Mouse (Mus musculus): ENCODE measurements around the gene Fstl3.
"Not testable (repeated sequence)": the region's sequence is repeated elsewhere in the genome, so short reads cannot be mapped to it uniquely, and the experiment has no call there.

The Fstl3 gene

GRCm38 (mm10) chr10:79777103-79777531 lies at the start of gene Fstl3:
TSS of gene Fstl3 (plus strand) at chr10:79777272.
- peak; percentile 46 for DNase-seq

DNA sequence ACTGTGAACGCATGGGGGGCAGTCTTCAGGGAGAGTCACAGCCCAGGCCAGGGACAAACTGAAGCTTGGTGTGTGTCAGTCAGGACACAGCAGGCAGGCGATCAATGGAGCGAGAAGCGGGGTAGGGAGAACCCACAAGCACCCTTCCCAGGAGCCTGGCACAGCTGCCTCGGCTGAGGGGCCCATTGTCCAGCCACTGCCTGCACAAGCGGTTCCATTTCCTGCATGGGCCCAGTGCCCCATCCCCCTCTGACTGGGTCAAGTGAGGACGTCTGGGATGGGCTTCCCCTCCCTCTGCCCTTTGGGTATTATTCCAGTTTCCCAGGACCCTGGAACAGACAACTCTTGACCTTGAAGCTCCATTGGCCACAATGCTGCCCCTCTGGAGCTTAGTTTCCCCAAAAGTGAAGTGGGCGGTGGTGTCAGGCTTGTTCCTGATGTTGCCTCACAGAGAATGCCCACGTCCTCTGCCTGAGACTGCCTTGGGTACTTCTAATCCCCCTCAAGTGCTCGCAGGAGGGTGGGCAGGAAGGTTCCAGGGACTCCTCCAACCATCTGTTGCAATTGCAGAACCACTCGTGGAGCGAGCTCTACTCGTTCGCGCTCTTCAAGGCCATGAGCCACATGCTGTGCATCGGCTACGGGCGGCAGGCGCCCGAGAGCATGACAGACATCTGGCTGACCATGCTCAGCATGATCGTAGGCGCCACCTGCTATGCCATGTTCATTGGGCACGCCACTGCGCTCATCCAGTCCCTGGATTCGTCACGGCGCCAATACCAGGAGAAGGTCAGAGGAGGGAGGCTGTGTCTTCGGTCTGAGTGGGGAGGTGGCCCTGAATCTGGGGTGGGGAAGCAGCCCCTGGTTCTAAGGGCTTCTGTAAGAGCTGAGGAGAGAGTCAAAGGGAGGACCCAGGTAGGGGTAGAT lies 48.5 kb upstream of the Fstl3 start:
- no peak for DNase-seq

- no peak for DNase-seq
Observed at GRCm38 (mm10) chr10:79729357-79729965, 47.6 kb upstream of the Fstl3 start.

DNA sequence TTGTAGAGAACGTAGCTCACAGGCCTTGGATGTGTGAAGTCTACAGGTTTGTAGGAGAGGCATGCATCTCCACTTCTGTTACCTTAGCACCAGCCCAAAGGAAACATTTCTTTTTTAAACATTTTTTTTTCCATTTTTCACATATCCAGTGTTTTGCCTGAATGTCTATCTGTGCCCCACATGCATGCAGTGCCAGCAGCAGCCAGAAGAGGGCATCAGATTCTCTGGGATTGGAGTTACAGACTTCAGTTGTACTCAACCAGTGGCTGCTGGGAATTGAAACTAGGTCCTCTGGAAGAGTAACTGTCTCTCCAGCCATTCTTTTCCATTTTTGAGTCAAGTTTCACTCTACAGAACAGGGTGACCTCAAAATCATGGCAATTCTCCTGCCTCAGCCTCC lies 44.6 kb upstream of the Fstl3 start:
- peak; percentile 58 for DNase-seq

GRCm38 (mm10) chr10:79733847-79734246 lies 43.2 kb upstream of the Fstl3 start:
- no peak for DNase-seq

GRCm38 (mm10) chr10:79735361-79735760 lies 41.7 kb upstream of the Fstl3 start:
- no peak for DNase-seq

DNA sequence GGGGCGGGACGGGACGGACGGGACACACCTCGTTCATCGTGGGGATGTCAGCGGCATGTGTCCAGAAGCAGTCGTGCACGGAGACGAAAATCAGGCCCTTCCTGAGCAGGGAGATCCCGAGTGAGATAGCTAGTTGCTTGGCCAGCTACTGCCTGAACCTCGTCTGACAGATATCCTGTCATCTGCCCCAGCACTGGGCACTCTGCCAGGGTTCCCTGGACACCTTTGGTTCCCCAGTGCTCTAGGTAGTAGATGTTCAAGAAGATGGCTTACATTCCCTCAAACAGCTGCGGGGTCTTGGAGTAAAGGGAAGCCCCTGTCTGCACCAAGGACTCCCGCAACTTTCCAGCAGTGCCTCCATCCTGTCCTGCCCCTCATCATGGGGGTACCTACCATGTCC lies 40.4 kb upstream of the Fstl3 start:
- DNase-seq = no peak

- DNase-seq = peak; percentile 28
Observed at GRCm38 (mm10) chr10:79738259-79738658, 38.8 kb upstream of the Fstl3 start.

DNA sequence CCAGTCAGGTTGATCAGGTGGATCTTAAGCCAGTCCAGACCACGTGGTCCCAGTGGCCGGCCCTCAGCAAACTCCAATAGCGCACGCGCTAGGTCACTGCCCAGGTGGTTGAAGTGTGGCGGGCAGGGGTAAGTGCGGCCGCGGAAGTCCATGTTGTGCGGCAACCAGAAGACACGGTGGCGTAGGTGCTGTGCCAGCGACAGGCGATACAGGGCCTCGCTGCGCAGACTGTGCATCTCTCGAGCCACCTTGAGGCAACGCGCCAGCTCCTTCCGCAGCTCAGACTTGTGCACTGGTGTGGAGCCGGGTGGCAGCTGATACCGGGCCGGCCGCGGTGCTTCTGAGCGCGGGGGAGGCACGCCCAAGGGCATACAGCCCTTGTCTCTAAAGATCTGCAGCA lies 37.8 kb upstream of the Fstl3 start:
- DNase-seq = no peak

GRCm38 (mm10) chr10:79740863-79741262 lies 36.2 kb upstream of the Fstl3 start:
- DNase-seq = no peak

DNA sequence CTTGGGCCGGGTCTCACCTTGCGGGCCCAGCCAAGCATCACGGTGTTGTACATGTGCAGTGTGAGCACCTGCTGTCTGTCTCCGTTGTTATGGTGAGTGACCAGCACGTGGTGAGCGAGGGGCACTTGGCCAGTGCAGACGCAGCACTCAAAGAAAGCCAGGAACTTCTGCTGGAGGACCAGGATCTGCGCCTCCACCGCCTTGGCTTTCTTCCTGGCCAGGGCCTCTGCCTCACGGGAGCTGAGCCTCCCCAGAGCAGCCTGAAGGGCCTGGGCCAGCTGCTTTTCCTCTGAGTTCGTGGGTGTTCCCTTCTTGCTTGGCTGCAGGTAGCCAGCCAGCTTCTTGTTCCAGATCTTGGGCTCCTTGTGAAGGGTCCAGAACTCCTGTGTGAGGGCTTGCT lies 33.9 kb upstream of the Fstl3 start:
- DNase-seq = no peak

DNA sequence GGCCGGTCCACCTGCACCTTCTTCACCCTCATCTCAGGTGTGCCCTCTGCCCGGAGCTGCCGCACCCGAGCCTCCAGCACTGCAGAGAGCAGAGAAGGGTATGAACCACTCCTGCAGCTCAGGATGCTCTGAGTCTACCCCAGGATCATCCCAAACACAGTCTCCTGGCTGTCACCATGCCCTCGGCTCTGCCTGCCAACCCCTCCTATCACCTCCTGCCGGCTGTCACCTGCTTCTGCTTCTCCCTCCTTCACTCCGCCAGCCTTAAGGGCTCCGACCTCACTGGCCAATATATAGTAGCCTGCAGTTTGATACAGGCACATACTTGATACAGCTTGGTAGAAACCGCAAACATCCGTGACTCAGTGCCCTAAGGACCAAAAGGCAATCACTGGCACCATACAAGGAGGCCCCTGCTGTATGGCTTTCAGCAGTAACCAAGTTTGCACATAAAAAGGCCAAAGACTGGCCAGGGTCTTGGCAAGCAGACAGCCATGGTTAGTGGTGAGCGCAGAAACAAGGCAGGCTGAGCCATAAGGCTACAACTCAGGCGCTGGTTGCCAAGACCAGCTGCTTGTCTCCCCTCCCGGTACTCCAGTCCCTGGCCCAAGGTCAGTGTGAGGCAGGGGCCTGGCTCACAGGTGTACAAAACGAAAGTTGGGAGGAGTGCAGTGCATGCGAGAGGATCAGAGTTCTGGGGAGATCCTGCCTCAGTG lies 33.3 kb upstream of the Fstl3 start:
- no peak for DNase-seq

- DNase-seq = no peak
Observed at GRCm38 (mm10) chr10:79745411-79745810, 31.7 kb upstream of the Fstl3 start.

- DNase-seq = peak; percentile 94
Observed at GRCm38 (mm10) chr10:79745898-79746773, 30.9 kb upstream of the Fstl3 start, which contains the start of gene Polrmt. TSS of gene Polrmt (minus strand) at chr10:79746581.

- no peak for DNase-seq
Observed at GRCm38 (mm10) chr10:79746774-79747151, 30.3 kb upstream of the Fstl3 start.

GRCm38 (mm10) chr10:79748496-79748895 lies 28.6 kb upstream of the Fstl3 start:
- DNase-seq = no peak

DNA sequence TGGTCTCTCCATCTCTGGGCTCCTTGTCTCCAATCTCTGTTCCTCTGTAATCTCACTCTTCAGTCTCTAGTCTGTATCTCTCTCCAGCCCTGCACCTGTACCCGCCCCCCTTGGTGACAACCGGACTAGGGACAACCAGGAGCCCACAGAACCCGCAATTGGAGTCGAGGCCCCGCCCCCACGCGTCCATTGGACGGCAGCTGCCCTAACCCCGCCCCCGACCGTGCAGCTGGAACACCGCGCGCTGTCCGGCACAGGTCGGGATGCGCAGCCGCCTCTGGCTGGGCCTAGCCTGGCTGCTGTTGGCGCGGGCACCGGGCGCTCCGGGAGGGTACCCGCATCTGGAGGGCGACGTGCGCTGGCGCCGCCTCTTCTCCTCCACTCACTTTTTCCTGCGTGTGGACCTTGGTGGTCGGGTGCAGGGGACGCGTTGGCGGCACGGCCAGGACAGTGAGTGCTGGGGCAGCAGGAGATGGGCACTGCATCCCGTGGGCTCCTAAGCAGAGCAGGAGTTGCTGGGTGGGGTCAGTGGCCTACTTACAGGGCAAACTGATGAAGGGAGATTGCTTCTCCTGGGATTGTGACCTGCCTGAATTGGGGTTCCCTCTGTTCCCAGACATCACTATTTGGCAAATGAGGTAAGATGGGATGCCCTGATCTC lies 22.1 kb upstream of the Fstl3 start, which contains the start of gene Fgf22:
Gene Fgf22, plus strand, starts transcription at position 221 of the 661 bp plus-strand sequence.
- DNase-seq = peak; percentile 85

DNA sequence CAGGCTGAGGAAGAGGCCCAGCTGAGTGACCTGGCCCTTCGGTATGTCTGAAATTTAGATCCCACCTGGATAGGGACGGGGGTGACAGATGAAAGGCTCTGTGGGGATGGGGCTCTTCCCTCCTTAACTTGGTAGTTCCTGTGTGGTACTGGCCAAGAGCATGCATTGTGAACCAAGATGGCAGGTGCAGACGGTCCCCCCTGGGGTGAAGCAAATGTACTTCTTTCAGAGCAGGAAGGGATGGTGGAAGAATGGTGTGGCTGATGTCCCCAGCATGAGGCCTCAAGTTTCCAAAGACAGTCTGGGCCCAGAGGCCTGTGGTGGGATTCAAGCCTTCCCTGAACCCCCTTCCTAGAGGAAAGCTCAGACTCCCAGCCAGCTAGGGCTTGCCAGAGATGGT lies 21.2 kb upstream of the Fstl3 start:
- DNase-seq = no peak

GRCm38 (mm10) chr10:79756660-79757059 lies 20.4 kb upstream of the Fstl3 start:
- no peak for DNase-seq

DNA sequence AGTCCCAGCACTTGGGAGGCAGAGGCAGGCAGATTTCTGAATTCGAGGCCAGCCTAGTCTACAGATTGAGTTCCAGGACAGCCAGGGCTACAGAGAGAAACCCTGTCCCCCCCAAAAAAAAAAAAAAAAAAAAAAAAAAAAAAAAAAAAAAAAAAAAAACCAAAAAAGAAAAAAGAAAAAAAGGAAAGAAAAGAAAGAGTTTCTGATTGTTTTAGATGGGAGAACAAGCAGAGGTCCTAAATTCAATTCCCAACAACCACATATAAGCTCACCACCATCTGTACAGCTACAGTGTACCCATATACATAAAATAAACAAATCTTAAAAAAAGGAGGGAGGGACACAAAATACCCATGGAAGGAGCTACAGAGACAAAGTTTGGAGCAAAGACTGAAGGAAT lies 17.4 kb upstream of the Fstl3 start:
- not testable (repeated sequence) for DNase-seq

GRCm38 (mm10) chr10:79760603-79761143 lies 16.4 kb upstream of the Fstl3 start:
- no peak for DNase-seq

GRCm38 (mm10) chr10:79762875-79763274 lies 14.2 kb upstream of the Fstl3 start:
- no peak for DNase-seq

Measured in kidney, adult 18-20 months (tissue).